Mouse (Mus musculus): ENCODE measurements around the gene Ugt2b34.
"Not testable (repeated sequence)": the region's sequence is repeated elsewhere in the genome, so short reads cannot be mapped to it uniquely, and the experiment has no call there.

Ugt2b34 gene

DNA sequence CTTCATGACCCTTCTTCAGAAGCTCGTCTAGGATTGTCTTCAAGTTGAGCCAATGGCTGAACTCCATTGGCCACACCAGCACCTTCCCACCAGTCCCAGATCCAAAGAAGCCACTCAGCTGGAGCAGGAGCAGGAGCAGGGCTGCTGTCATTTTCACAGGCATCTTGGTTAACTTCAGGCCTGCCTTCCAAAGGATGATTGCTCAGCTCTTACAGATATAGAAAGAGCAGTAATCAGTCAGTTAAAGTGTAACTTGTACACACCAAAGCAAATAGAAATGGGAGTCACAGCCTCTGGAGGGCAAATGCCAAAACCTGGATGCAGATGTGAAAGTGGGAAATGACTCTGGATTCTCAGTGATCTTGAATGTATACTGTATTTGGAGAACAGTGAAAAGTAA, at the start of gene Ugt2b34:
TSS of gene Ugt2b34 (minus strand) at position 180 of the 400 bp plus-strand sequence.
- in situ Hi-C loops (cut with MboI, MseI), result no loop called here

GRCm38 (mm10) chr5:86942111-86942510, 35.4 kb upstream of the Ugt2b34 start:
- in situ Hi-C loops (cut with MboI, MseI), result no loop called here

DNA sequence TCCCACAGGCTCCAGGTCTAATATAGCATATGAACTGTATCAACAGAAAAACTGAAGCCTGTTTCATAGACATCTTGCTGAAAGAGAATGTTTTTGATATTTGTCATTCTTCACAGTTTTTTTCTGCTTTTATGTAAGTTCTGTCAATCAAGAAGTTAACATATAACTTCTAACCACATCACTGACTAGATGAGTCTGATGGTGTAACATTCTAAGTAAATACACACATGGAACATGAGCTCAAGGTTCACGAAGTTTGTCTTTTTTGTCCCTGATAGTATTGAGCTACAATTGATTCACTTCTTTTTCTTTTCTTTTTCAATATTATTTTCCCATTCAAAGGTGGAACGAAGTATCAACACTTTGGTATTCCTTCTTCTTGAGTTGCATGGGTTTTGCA, 19.7 kb upstream of the Ugt2b34 start, which contains the start of gene Ugt2b1:
TSS of gene Ugt2b1 (minus strand) at position 105 of the 400 bp plus-strand sequence.
- in situ Hi-C loops (cut with MboI, MseI), result no loop called here

- in situ Hi-C loops (cut with MboI, MseI), result no loop called here
Observed at GRCm38 (mm10) chr5:86920661-86921233, 14.0 kb upstream of the Ugt2b34 start.

DNA sequence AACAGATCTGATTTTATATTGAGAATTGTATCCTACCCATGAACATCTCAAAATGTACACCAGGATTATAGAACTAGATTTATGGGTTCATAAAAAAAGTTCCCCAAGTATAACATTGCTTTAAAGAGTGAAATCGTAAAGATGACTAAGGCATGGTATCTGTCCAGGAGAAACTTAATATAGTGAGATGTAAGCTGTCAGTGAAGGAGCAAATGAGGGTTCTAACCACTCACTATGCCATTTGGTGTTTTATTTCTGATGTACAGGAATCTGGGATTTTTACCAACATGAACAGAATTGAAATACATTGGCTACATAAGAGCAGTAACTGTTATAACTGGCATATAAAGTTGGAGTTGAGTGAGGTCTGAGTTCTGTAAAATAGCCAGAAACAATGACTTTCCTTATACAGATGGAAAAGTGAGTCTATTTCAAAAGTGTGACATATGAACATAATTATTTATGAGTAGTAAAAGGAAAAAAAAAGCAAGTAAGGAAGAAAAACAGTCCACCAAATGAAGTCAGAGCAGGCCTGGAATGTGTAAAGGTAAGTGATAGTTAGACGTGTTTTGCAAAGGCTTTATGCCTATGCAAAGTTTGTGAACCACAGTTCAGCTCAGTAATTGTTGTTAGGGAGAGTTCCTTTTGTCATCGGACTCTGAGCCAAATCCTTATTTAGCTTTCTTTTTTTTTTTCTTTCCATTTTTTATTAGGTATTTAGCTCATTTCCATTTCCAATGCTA, 4.8 kb upstream of the Ugt2b34 start:
- in situ Hi-C loops (cut with MboI, MseI), result no loop called here

DNA sequence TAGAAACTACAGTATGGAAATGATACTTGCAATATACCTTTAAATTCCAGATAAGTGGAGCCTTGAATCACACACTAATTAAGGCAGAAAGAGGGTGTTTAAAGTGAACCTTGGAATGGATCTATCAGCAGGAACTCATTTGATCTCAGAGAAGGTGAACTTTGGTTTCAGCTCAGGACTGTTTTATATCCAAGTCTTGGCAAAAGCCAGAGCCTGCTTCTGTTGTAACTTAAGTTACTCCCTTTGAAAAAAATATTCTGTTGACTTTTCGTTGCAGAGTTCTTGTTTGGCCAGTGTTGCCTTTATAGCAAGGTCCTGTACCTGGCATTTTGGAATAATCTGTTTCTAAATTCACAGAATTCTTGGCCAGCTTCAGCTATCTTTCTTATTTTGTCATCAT, 4.0 kb upstream of the Ugt2b34 start:
- in situ Hi-C loops (cut with MboI, MseI), result no loop called here

GRCm38 (mm10) chr5:86889933-86890332, 16.8 kb downstream of the Ugt2b34 start:
- in situ Hi-C loops (cut with MboI, MseI), result no loop called here

- in situ Hi-C loops (cut with MboI, MseI), result no loop called here
Observed at GRCm38 (mm10) chr5:86888420-86888819, 18.3 kb downstream of the Ugt2b34 start.

- in situ Hi-C loops (cut with MboI, MseI), result no loop called here
Observed at GRCm38 (mm10) chr5:86887081-86887480, 19.7 kb downstream of the Ugt2b34 start.

DNA sequence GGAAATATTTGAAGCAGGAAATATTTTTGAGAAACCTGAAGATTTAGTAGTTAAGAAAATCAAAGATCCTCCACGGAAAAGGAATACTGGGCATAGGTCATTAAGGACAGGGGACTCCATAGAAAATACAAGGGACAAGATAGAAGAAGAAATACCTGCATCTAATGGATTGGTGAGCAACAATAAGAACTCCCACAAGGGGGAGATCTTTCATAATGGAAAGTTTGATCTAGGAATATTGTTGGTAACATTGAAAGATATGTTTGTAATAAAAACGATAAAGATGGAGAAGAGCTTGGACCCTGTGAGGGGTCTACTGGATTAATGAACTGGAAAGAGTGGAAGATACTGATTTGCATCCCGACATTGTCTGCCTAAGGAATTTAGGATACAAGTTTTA, 20.1 kb downstream of the Ugt2b34 start:
- in situ Hi-C loops (cut with MboI, MseI), result no loop called here

- in situ Hi-C loops (cut with MboI, MseI), result no loop called here
Observed at GRCm38 (mm10) chr5:86871877-86872276, 34.9 kb downstream of the Ugt2b34 start.

DNA sequence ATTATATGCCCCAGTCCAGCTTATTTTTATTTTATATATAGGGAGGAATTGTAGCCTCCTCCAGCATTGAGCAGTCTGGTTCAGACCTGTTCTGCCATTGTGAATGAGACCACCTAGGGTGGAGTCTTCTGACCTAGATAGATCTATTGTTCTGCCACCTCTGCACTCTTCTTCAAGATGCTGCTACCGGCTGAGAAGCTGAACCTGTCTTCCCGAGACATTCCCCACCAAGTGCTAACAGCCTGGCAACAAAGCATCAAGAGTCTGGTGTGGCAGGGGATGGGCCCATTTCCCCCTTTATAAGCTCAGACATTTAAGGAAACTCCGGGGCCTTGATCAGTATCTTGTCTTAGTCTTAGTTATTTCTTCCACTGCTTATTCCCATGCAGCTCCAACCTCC, 48.4 kb downstream of the Ugt2b34 start:
- in situ Hi-C loops (cut with MboI, MseI), result no loop called here

DNA sequence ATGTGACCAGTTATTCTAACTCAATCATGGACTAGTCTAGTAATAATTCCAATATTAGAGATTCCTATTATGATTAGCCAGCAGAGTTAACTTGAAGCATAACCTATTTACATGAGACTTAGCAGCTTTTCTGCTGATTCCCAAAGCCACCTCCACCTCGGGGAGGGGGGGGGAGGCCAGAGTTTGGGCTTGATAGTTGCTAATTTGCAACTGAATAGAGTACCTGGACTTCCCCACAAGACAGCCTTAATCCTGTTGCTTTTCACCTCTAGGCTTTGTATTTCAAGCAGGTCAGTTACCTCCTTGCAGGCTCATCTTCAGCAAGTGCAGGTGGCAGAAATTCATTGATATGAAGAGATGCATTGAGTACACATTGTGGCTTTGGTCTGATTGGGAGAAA, 49.1 kb downstream of the Ugt2b34 start:
- in situ Hi-C loops (cut with MboI, MseI), result no loop called here

- in situ Hi-C loops (cut with MboI, MseI), result not testable (repeated sequence)
Observed at GRCm38 (mm10) chr5:86856505-86856904, 50.2 kb downstream of the Ugt2b34 start.

DNA sequence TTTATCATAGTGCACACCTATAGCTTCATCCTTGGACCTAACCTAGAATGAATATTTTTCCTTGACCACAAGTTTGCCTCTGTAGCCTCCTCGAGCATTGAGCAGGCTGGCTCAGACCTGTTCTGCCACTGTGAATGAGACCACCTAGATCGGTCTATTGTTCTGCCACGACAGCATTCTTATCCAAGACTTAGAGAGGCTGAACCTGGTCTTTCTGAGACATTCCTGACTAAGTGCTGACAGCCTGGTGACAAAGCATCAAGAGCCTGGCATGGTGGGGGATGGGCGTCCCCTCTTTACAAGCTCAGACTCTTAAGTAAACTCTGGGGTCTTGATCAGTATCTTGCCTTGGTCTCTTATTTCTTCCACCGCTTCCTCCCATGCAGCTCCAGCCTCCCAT, 55.1 kb downstream of the Ugt2b34 start:
- in situ Hi-C loops (cut with MboI, MseI), result no loop called here

DNA sequence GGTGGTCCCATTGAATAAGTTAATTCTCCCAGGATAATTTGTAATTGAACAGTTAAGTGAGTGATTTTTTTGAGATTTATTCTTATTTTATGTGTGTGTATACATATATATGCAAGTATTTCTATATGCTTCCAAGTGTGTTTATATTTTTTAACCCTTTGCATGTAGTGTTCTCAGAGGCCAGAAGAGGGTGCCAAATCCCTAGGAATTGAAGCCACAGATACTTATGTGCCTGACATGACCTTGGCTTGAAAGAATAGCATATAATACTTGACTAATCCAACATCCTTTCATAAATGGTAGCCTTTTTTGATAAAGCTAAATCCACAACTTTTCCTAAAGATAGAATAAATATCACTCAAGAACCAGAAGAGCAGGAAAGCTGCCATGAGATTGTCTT, 56.6 kb downstream of the Ugt2b34 start:
- in situ Hi-C loops (cut with MboI, MseI), result no loop called here

DNA sequence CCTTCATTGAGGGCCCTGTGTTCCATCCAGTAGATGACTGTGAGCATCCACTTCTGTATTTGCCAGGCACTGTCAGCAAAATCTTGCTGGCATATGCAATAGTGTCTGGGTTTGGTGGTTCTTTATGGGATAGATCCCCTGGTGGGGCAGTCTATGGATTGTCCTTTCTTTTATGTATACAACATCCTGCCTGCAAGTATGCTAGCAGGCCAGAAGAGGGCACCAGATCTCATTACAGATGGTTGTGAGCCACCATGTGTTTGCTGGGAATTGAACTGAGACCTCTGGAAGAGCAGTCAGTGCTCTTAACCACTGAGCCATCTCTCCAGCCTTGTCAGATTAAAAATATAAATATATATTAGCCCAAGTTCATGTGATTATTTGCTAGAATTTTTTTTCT, 65.5 kb downstream of the Ugt2b34 start:
- in situ Hi-C loops (cut with MboI, MseI), result loop anchor here (10.0 to 25.0 kb wide), 2 partner anchors 1524 to 1821 kb away; no protein-coding TSS in a partner anchor

DNA sequence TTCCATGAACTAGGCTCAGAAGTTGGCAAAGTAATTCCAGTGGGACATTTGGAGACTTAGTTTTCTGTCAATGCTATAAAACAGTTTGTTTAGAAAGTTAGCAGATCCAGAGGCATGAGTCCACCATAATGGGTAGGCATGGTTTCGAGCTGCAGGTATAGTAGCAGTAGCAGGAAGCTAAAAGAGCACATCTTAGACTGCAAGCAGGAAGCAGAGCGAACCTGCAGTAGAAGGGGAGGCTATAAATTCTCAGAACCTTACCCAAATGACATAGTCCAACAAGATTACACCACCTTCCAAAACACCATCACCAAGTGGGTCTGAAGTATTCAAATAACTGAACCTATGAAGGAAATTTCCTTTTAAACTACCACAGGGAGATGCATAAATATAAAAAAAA, 66.5 kb downstream of the Ugt2b34 start:
- in situ Hi-C loops (cut with MboI, MseI), result loop anchor here (10.0 to 25.0 kb wide), 2 partner anchors 1525 to 1822 kb away; no protein-coding TSS in a partner anchor
